Mouse (Mus musculus): ENCODE measurements at regions not wholly inside any gene's neighbourhood (a gene's known extent, or its start where the extent isn't known, plus 50 kb on each side); places are given as distances from the start of the nearest gene placed in this dataset.

GRCm38 (mm10) chr1:42755958-42756357 lies 60.4 kb downstream of the Pou3f3 start:
- Histone ChIP-seq H3K27me3 (ENCODE audit: control insufficient read depth, insufficient read depth, low read length) (no peaks in the 10 kb centered on the region), H3K36me3 (ENCODE audit: control insufficient read depth, insufficient read depth, low read length) (no peaks in the 10 kb centered on the region), H3K9ac (ENCODE audit: low read length) (no peak overlapping the region), H3K4me3 (ENCODE audit: low read depth, low read length) (no peak overlapping the region), H3K27ac (ENCODE audit: low read depth, low read length) (no peak overlapping the region), H3K4me1 (ENCODE audit: control insufficient read depth, insufficient read depth, low read length) (no peaks in the 10 kb centered on the region), H3K9me3 (ENCODE audit: control insufficient read depth, low read length) (no peaks in the 10 kb centered on the region), H3K4me2 (no peak overlapping the region)
- WGBS = 86% methylated on average over 5 of the region's 5 CpGs
- ATAC-seq (ENCODE audit: low FRiP score) (no peak), DNase-seq (ENCODE audit: low spot score, missing footprints) (no peak)

GRCm38 (mm10) chr1:42756497-42756896 lies 60.9 kb downstream of the Pou3f3 start:
- no peak overlapping the region for H3K27ac ChIP-seq (ENCODE audit: low read depth, low read length)
- no peaks in the 10 kb centered on the region for H3K27me3 ChIP-seq (ENCODE audit: control insufficient read depth, insufficient read depth, low read length)
- H3K36me3 ChIP-seq (ENCODE audit: control insufficient read depth, insufficient read depth, low read length) = no peaks in the 10 kb centered on the region
- no peaks in the 10 kb centered on the region for H3K4me1 ChIP-seq (ENCODE audit: control insufficient read depth, insufficient read depth, low read length)
- H3K9ac ChIP-seq (ENCODE audit: low read length) = no peak overlapping the region
- H3K9me3 ChIP-seq (ENCODE audit: control insufficient read depth, low read length) = no peaks in the 10 kb centered on the region
- no peak for DNase-seq (ENCODE audit: low spot score, missing footprints)
- H3K4me2 ChIP-seq = no peak overlapping the region
- no peak for ATAC-seq (ENCODE audit: low FRiP score)
- no peak overlapping the region for H3K4me3 ChIP-seq (ENCODE audit: low read depth, low read length)

DNA sequence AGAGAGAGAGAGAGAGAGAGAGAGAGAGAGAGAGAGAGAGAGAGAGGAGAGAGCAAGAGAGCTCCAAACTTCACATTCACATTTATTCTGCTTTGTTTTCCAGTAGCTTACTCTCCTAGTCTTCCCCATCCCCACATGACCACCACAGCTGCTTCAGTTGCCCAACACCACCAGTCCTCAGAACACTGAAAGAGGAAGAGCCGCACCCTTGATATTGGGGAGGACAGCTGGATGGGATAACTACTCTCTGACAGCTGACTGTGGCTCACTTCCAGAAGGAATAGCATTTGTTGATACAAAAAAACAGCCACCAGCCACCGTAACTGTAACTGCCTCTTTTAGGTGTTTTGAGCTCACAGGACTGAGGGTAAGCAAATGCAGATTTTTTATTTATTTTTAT lies 67.9 kb downstream of the Pou3f3 start:
- Histone ChIP-seq H3K4me1 (ENCODE audit: control insufficient read depth, insufficient read depth, low read length) (no peaks in the 10 kb centered on the region), H3K9ac (ENCODE audit: low read length) (no peak overlapping the region), H3K4me2 (no peak overlapping the region), H3K36me3 (ENCODE audit: control insufficient read depth, insufficient read depth, low read length) (no peaks in the 10 kb centered on the region), H3K4me3 (ENCODE audit: low read depth, low read length) (no peak overlapping the region), H3K27ac (ENCODE audit: low read depth, low read length) (no peak overlapping the region), H3K9me3 (ENCODE audit: control insufficient read depth, low read length) (no peaks in the 10 kb centered on the region), H3K27me3 (ENCODE audit: control insufficient read depth, insufficient read depth, low read length) (no peaks in the 10 kb centered on the region)
- DNase-seq (ENCODE audit: low spot score, missing footprints) = peak; percentile 79
- 92% methylated on average over 2 of the region's 2 CpGs for WGBS
- no peak for ATAC-seq (ENCODE audit: low FRiP score)

- H3K27me3 ChIP-seq (ENCODE audit: control insufficient read depth, insufficient read depth, low read length) = no peaks in the 10 kb centered on the region
- DNase-seq (ENCODE audit: low spot score, missing footprints) = peak; percentile 69
Observed at GRCm38 (mm10) chr1:42764048-42764447, 68.5 kb downstream of the Pou3f3 start.

DNA sequence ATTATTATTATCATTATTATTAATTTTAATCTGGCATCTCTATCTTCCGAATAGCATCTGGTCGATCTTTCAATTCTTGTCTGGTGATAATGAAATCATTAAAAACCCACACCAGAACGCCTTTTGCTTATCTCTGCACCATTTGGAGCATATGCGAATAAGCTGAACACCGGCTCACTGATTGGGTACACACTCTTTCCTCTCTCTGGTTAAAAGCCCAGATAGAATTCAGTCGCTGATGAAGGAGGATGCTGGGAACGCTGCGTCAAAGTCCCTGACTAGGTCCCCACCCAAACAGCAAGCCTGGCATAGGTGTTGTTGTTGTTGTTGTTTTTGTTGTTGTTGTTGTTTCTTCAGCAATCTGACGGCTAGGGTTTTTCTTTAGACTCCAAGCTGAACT lies 74.5 kb downstream of the Pou3f3 start:
- Histone ChIP-seq H3K4me3 (ENCODE audit: low read depth, low read length) (no peak overlapping the region), H3K36me3 (ENCODE audit: control insufficient read depth, insufficient read depth, low read length) (no peaks in the 10 kb centered on the region), H3K4me2 (no peak overlapping the region), H3K4me1 (ENCODE audit: control insufficient read depth, insufficient read depth, low read length) (peaks cover 2% of the 10 kb centered on the region; the same call in 1 of the 2 replicates), H3K9me3 (ENCODE audit: control insufficient read depth, low read length) (no peaks in the 10 kb centered on the region), H3K27me3 (ENCODE audit: control insufficient read depth, insufficient read depth, low read length) (no peaks in the 10 kb centered on the region), H3K27ac (ENCODE audit: low read depth, low read length) (peak overlapping the region; percentile 8; the same call in 1 of the 2 replicates), H3K9ac (ENCODE audit: low read length) (no peak overlapping the region)
- DNase-seq (ENCODE audit: low spot score, missing footprints) (peak; percentile 69), ATAC-seq (ENCODE audit: low FRiP score) (no peak)
- 84% methylated on average over 9 of the region's 9 CpGs for WGBS

More at GRCm38 (mm10) chr1:42764048-42764447, 68.5 kb downstream of the Pou3f3 start:
- no peaks in the 10 kb centered on the region for H3K9me3 ChIP-seq (ENCODE audit: control insufficient read depth, low read length)
- ATAC-seq (ENCODE audit: low FRiP score) = no peak
- H3K4me2 ChIP-seq = no peak overlapping the region
- H3K36me3 ChIP-seq (ENCODE audit: control insufficient read depth, insufficient read depth, low read length) = no peaks in the 10 kb centered on the region
- no peaks in the 10 kb centered on the region for H3K4me1 ChIP-seq (ENCODE audit: control insufficient read depth, insufficient read depth, low read length)
- H3K4me3 ChIP-seq (ENCODE audit: low read depth, low read length) = no peak overlapping the region
- H3K27ac ChIP-seq (ENCODE audit: low read depth, low read length) = no peak overlapping the region
- H3K9ac ChIP-seq (ENCODE audit: low read length) = no peak overlapping the region
- WGBS = 63% methylated on average over 2 of the region's 2 CpGs

DNA sequence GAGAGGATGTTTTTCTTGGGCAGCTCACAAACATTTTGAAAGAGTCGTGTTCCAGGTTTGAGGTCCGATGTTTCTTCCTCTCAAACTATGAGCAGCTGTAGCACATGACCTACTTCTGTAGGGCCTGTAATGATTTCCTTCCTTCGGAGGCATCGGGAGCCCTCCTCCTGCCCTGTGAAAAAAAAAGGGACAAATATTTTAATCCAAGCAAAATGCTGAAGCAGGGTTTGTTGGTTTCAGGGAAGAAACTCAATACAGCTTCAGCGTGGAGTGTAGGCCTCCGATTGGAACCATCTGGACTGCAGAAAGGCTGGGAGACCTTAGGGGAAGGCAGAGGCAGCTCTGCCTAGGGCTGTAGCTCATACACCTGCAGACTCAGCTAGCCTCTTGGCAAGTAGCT lies 76.4 kb downstream of the Pou3f3 start:
- DNase-seq (ENCODE audit: low spot score, missing footprints) = peak; percentile 83
- no peak overlapping the region for H3K9ac ChIP-seq (ENCODE audit: low read length)
- no peaks in the 10 kb centered on the region for H3K9me3 ChIP-seq (ENCODE audit: control insufficient read depth, low read length)
- ATAC-seq (ENCODE audit: low FRiP score) = no peak
- H3K27me3 ChIP-seq (ENCODE audit: control insufficient read depth, insufficient read depth, low read length) = no peaks in the 10 kb centered on the region
- peaks cover 2% of the 10 kb centered on the region; the same call in 1 of the 2 replicates for H3K4me1 ChIP-seq (ENCODE audit: control insufficient read depth, insufficient read depth, low read length)
- 73% methylated on average over 6 of the region's 6 CpGs for WGBS
- no peak overlapping the region for H3K27ac ChIP-seq (ENCODE audit: low read depth, low read length)
- no peak overlapping the region for H3K4me2 ChIP-seq
- H3K36me3 ChIP-seq (ENCODE audit: control insufficient read depth, insufficient read depth, low read length) = no peaks in the 10 kb centered on the region
- no peak overlapping the region for H3K4me3 ChIP-seq (ENCODE audit: low read depth, low read length)

DNA sequence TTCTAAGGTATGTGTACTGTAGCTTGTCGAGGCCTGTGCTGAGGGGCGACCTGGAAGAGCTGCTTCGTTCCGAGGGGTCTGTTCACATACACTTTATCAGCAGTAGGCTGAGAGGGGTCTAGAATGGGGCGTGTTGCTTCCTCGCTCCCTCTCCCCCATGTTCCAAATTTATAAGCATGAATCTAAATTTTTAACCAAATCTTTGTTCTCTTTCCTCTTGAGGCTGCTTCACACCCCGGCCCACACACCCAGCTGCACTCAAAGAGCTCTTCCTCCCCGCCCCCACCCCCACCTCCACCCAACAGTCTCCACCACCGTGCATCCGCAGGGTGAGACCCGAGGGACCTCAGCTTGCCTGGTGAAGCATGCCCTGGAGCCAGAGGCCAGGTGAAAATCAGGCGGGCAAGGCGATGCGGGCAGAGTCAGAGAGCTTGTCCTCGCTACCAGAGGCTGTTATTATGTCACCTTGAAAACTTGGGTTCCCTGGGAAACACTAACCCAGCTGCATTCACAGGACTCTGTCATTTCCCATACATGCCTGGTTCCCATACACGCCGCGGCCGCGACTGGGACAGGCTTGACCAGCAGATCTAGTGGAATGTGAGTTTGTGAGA lies 77.1 kb upstream of the Mrps9 start:
- no peaks in the 10 kb centered on the region for H3K27me3 ChIP-seq (ENCODE audit: control insufficient read depth, insufficient read depth, low read length)
- no peak overlapping the region for H3K4me2 ChIP-seq
- WGBS = 83% methylated on average over 20 of the region's 20 CpGs
- ATAC-seq (ENCODE audit: low FRiP score) (no peak), DNase-seq (ENCODE audit: low spot score, missing footprints) (peak; percentile 59)
- no peak overlapping the region for H3K27ac ChIP-seq (ENCODE audit: low read depth, low read length)
- H3K9ac ChIP-seq (ENCODE audit: low read length) = no peak overlapping the region
- no peaks in the 10 kb centered on the region for H3K9me3 ChIP-seq (ENCODE audit: control insufficient read depth, low read length)
- H3K4me1 ChIP-seq (ENCODE audit: control insufficient read depth, insufficient read depth, low read length) = peaks cover 2% of the 10 kb centered on the region; the same call in 1 of the 2 replicates
- H3K4me3 ChIP-seq (ENCODE audit: low read depth, low read length) = no peak overlapping the region
- no peaks in the 10 kb centered on the region for H3K36me3 ChIP-seq (ENCODE audit: control insufficient read depth, insufficient read depth, low read length)

DNA sequence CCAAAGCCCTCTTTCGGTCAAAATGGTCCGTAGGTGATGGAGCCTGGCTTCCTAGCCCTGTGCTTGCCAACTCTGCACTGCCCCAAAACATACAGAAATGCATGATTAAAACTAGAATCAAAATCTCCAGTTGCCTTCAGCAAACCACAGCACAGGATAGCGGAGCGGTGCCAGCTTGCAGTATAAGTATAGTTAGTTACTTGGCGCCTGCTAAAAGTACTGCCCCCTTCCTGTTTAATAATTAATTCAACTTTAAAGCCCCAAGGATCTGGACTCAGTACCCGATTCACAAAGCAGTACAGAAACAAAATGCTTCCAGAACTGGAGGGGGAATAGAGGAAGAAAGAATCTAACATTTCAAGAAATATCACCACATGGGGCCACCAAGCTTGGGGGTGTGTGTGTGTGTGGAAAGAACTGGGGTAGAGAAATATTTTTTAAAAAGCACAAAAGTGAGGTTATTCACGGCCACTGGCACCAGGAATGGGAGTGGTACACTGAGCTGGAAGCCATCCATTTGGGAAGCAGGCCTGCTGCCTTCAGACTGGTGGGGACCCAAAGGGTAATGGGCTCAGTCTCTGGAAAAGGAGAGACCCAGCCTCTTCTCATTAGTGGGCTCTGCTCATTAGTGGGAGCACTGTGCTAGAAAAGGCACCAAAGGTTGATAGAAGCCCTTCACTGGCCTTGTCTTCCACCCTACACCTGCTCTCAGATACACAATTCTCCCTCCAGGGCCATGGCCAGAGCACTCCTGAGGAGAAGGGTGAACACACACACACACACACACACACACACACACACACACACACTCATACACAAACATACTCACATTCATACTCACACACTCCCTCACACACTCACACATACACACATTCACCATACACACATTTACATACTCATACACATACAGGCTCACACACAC lies 75.8 kb upstream of the Mrps9 start:
- Histone ChIP-seq H3K9me3 (ENCODE audit: control insufficient read depth, low read length) (no peaks in the 10 kb centered on the region), H3K4me2 (no peak overlapping the region), H3K9ac (ENCODE audit: low read length) (no peak overlapping the region), H3K27me3 (ENCODE audit: control insufficient read depth, insufficient read depth, low read length) (no peaks in the 10 kb centered on the region), H3K4me3 (ENCODE audit: low read depth, low read length) (no peak overlapping the region), H3K27ac (ENCODE audit: low read depth, low read length) (no peak overlapping the region), H3K4me1 (ENCODE audit: control insufficient read depth, insufficient read depth, low read length) (peaks cover 2% of the 10 kb centered on the region; the same call in 1 of the 2 replicates), H3K36me3 (ENCODE audit: control insufficient read depth, insufficient read depth, low read length) (no peaks in the 10 kb centered on the region)
- DNase-seq (ENCODE audit: low spot score, missing footprints) (peak; percentile 62), ATAC-seq (ENCODE audit: low FRiP score) (no peak)
- 90% methylated on average over 7 of the region's 7 CpGs for WGBS

DNA sequence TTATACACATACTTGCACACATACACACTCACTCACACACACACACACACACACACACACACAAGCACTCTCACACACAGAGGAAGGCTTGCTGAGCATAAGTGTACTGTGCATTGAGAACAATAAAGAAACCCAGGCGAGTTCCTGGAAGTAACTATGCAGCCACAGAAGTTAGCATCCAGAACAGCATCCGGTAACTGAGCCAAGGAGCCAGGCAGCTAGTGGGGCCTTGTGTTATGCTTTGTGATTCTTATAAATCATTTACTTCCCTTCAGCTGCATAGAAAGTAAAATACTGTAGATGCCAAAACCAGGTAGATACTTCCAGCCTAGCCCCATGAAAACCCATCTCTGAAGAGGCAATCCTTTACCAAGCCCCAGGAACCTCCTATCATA lies 75.1 kb upstream of the Mrps9 start:
- no peaks in the 10 kb centered on the region for H3K36me3 ChIP-seq (ENCODE audit: control insufficient read depth, insufficient read depth, low read length)
- ATAC-seq (ENCODE audit: low FRiP score) = no peak

More for the DNA sequence above, 75.1 kb upstream of the Mrps9 start:
- Histone ChIP-seq H3K27ac (ENCODE audit: low read depth, low read length) (no peak overlapping the region), H3K4me1 (ENCODE audit: control insufficient read depth, insufficient read depth, low read length) (no peaks in the 10 kb centered on the region), H3K4me3 (ENCODE audit: low read depth, low read length) (no peak overlapping the region), H3K9me3 (ENCODE audit: control insufficient read depth, low read length) (no peaks in the 10 kb centered on the region), H3K9ac (ENCODE audit: low read length) (no peak overlapping the region), H3K27me3 (ENCODE audit: control insufficient read depth, insufficient read depth, low read length) (no peaks in the 10 kb centered on the region), H3K4me2 (no peak overlapping the region)
- WGBS = 86% methylated on average over 2 of the region's 2 CpGs
- peak; percentile 59 for DNase-seq (ENCODE audit: low spot score, missing footprints)

All from midbrain, embryonic 11.5 days (tissue).